Mouse (Mus musculus): ENCODE measurements at regions not wholly inside any gene's neighbourhood (a gene's known extent, or its start where the extent isn't known, plus 50 kb on each side); places are given as distances from the start of the nearest gene placed in this dataset.
A peak's percentile ranks its signal among the peaks of the same experiment; 100 is the strongest.

- H3K36me3 ChIP-seq (ENCODE audit: control insufficient read depth, insufficient read depth, low read length) = no peaks in the 10 kb centered on the region
- H3K27me3 ChIP-seq (ENCODE audit: control insufficient read depth, insufficient read depth, low read length) = no peaks in the 10 kb centered on the region
- no peak overlapping the region for H3K27ac ChIP-seq (ENCODE audit: control insufficient read depth, insufficient read depth, low read depth, low read length)
- no peak for TF ChIP-seq POLR2A (IDR thresholded peaks at IDR 0.05; ENCODE audit: control insufficient read depth, low read depth, low read length)
- no peak for TF ChIP-seq CTCF (IDR thresholded peaks at IDR 0.05; ENCODE audit: control insufficient read depth, insufficient read depth, insufficient replicate concordance, low read depth, low read length)
- no peak overlapping the region for H3K4me3 ChIP-seq (ENCODE audit: control insufficient read depth, low read depth, low read length)
- H3K4me1 ChIP-seq (ENCODE audit: control insufficient read depth, insufficient read depth, low read length) = no peaks in the 10 kb centered on the region
These were observed 211.5 kb upstream of the Tle1 start for GRCm38 (mm10) chr4:72412100-72412788.

GRCm38 (mm10) chr4:72411343-72411742 is 210.6 kb upstream of the Tle1 start:
- Histone ChIP-seq H3K4me1 (ENCODE audit: control insufficient read depth, insufficient read depth, low read length) (no peaks in the 10 kb centered on the region), H3K27ac (ENCODE audit: control insufficient read depth, insufficient read depth, low read depth, low read length) (no peak overlapping the region), H3K27me3 (ENCODE audit: control insufficient read depth, insufficient read depth, low read length) (no peaks in the 10 kb centered on the region), H3K36me3 (ENCODE audit: control insufficient read depth, insufficient read depth, low read length) (no peaks in the 10 kb centered on the region), H3K4me3 (ENCODE audit: control insufficient read depth, low read depth, low read length) (no peak overlapping the region)
- TF ChIP-seq CTCF (IDR thresholded peaks at IDR 0.05; ENCODE audit: control insufficient read depth, insufficient read depth, insufficient replicate concordance, low read depth, low read length) = no peak
- no peak for TF ChIP-seq POLR2A (IDR thresholded peaks at IDR 0.05; ENCODE audit: control insufficient read depth, low read depth, low read length)

GRCm38 (mm10) chr4:72400759-72401158 is 200.0 kb upstream of the Tle1 start:
- no peak overlapping the region for H3K27ac ChIP-seq (ENCODE audit: control insufficient read depth, insufficient read depth, low read depth, low read length)
- no peaks in the 10 kb centered on the region for H3K4me1 ChIP-seq (ENCODE audit: control insufficient read depth, insufficient read depth, low read length)
- TF ChIP-seq CTCF (IDR thresholded peaks at IDR 0.05; ENCODE audit: control insufficient read depth, insufficient read depth, insufficient replicate concordance, low read depth, low read length) = no peak
- no peak for TF ChIP-seq POLR2A (IDR thresholded peaks at IDR 0.05; ENCODE audit: control insufficient read depth, low read depth, low read length)
- no peak overlapping the region for H3K4me3 ChIP-seq (ENCODE audit: control insufficient read depth, low read depth, low read length)
- H3K27me3 ChIP-seq (ENCODE audit: control insufficient read depth, insufficient read depth, low read length) = no peaks in the 10 kb centered on the region
- no peaks in the 10 kb centered on the region for H3K36me3 ChIP-seq (ENCODE audit: control insufficient read depth, insufficient read depth, low read length)

- no peaks in the 10 kb centered on the region for H3K36me3 ChIP-seq (ENCODE audit: control insufficient read depth, insufficient read depth, low read length)
- no peak overlapping the region for H3K4me3 ChIP-seq (ENCODE audit: control insufficient read depth, low read depth, low read length)
- no peaks in the 10 kb centered on the region for H3K4me1 ChIP-seq (ENCODE audit: control insufficient read depth, insufficient read depth, low read length)
- H3K27ac ChIP-seq (ENCODE audit: control insufficient read depth, insufficient read depth, low read depth, low read length) = no peak overlapping the region
- H3K27me3 ChIP-seq (ENCODE audit: control insufficient read depth, insufficient read depth, low read length) = no peaks in the 10 kb centered on the region
- TF ChIP-seq CTCF (IDR thresholded peaks at IDR 0.05; ENCODE audit: control insufficient read depth, insufficient read depth, insufficient replicate concordance, low read depth, low read length) (no peak), POLR2A (IDR thresholded peaks at IDR 0.05; ENCODE audit: control insufficient read depth, low read depth, low read length) (no peak)
These were observed 191.2 kb upstream of the Tle1 start for GRCm38 (mm10) chr4:72391887-72392435.

GRCm38 (mm10) chr4:72389811-72390625 is 189.3 kb upstream of the Tle1 start:
- H3K27me3 ChIP-seq (ENCODE audit: control insufficient read depth, insufficient read depth, low read length) = no peaks in the 10 kb centered on the region
- no peaks in the 10 kb centered on the region for H3K36me3 ChIP-seq (ENCODE audit: control insufficient read depth, insufficient read depth, low read length)
- no peak overlapping the region for H3K27ac ChIP-seq (ENCODE audit: control insufficient read depth, insufficient read depth, low read depth, low read length)
- TF ChIP-seq CTCF (IDR thresholded peaks at IDR 0.05; ENCODE audit: control insufficient read depth, insufficient read depth, insufficient replicate concordance, low read depth, low read length) (no peak), POLR2A (IDR thresholded peaks at IDR 0.05; ENCODE audit: control insufficient read depth, low read depth, low read length) (no peak)
- H3K4me1 ChIP-seq (ENCODE audit: control insufficient read depth, insufficient read depth, low read length) = peaks cover under 1% of the 10 kb centered on the region
- H3K4me3 ChIP-seq (ENCODE audit: control insufficient read depth, low read depth, low read length) = no peak overlapping the region

- H3K27ac ChIP-seq (ENCODE audit: control insufficient read depth, insufficient read depth, low read depth, low read length) = no peak overlapping the region
- no peak for TF ChIP-seq CTCF (IDR thresholded peaks at IDR 0.05; ENCODE audit: control insufficient read depth, insufficient read depth, insufficient replicate concordance, low read depth, low read length)
- TF ChIP-seq POLR2A (IDR thresholded peaks at IDR 0.05; ENCODE audit: control insufficient read depth, low read depth, low read length) = no peak
- H3K4me3 ChIP-seq (ENCODE audit: control insufficient read depth, low read depth, low read length) = 0 out of 2 replicates have a peak overlapping the region, but pooled peaks have one; percentile 8
These were observed 184.2 kb upstream of the Tle1 start for GRCm38 (mm10) chr4:72384901-72385264.

GRCm38 (mm10) chr4:72384259-72384900 is 183.7 kb upstream of the Tle1 start:
- Histone ChIP-seq H3K27ac (ENCODE audit: control insufficient read depth, insufficient read depth, low read depth, low read length) (no peak overlapping the region), H3K4me1 (ENCODE audit: control insufficient read depth, insufficient read depth, low read length) (peaks cover 3% of the 10 kb centered on the region), H3K27me3 (ENCODE audit: control insufficient read depth, insufficient read depth, low read length) (no peaks in the 10 kb centered on the region), H3K4me3 (ENCODE audit: control insufficient read depth, low read depth, low read length) (no peak overlapping the region), H3K36me3 (ENCODE audit: control insufficient read depth, insufficient read depth, low read length) (no peaks in the 10 kb centered on the region)
- TF ChIP-seq POLR2A (IDR thresholded peaks at IDR 0.05; ENCODE audit: control insufficient read depth, low read depth, low read length) = no peak
- TF ChIP-seq CTCF (IDR thresholded peaks at IDR 0.05; ENCODE audit: control insufficient read depth, insufficient read depth, insufficient replicate concordance, low read depth, low read length) = no peak

More at GRCm38 (mm10) chr4:72384901-72385264, 184.2 kb upstream of the Tle1 start:
- Histone ChIP-seq H3K4me1 (ENCODE audit: control insufficient read depth, insufficient read depth, low read length) (peaks cover 3% of the 10 kb centered on the region), H3K27me3 (ENCODE audit: control insufficient read depth, insufficient read depth, low read length) (no peaks in the 10 kb centered on the region), H3K36me3 (ENCODE audit: control insufficient read depth, insufficient read depth, low read length) (no peaks in the 10 kb centered on the region)

Data from testis, adult 2 months (tissue).